Mouse (Mus musculus) layer of hippocampus, postnatal 36 days (tissue): ENCODE data around the gene Gpatch8. TPM values are rescaled to one million over a fixed set of nuclear protein-coding genes. Genes with fewer than 3 reads are reported as not detected.

Experiments
- DNase-seq, 2 experiments: peaks; one replicate each; pipeline ENCODE4 v3.0.0; 2022
- total RNA-seq, 2 experiments: library from RNA; stranded (reverse); gene quantifications; 2 replicates each; pipeline ENCODE4 v1.2.3; 2021

Gene Gpatch8
- total RNA-seq, 2 experiments from 2014 or later = 44.1 to 58.6 TPM

DNA sequence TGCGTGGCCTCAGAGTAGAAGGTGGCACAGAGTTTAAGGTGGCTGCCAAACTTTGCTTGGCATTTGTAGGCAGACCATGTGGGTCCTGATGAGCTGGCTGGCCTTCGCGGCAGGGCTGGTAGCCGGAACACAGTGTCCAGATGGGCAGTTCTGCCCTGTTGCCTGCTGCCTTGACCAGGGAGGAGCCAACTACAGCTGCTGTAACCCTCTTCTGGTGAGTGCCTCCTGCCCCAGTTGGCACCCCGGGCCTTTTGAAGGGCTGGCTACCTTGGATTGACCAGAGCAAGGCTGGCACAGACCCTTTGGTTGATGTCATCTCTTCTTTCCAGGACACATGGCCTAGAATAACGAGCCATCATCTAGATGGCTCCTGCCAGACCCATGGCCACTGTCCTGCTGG is 123.3 kb downstream of the Gpatch8 start:
- peak in 1 of 2 experiments; percentile 39 for DNase-seq

DNA sequence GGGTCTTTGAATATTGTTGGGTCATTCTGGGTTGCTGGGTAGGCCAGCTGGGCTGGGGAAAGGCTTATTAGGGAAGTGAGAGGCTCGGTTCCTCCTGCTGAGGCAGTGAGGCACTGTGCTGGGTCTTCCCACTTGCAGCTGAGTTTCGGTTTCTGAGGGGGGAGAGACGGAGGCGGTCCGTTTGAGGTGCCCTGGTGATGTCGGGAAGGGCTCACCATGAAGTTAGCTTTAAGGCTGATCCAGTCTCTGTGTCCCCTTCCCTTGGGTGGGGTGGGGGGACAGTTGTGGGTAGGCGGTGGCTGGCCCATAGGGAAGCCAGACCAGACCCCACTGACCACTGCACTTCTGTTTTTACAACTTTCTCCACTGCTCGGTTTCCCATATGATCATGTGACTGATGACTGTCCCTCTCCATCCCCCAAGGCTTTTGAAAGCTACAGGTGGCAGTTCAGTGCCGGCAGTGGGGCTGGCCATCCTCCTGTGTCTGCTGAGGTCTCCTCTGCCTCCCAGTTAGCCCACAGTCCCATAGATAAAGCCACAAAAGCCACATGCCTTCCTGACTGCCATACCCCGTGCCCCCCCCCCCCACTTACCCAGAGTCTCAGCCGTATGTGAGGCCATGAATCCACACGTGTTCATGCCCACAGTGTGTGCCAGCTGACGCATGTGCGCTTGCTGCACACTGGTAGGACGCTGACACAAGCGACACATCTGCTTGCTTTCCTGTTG is 123.9 kb downstream of the Gpatch8 start:
- peak in 1 of 2 experiments; percentile 24 for DNase-seq

DNA sequence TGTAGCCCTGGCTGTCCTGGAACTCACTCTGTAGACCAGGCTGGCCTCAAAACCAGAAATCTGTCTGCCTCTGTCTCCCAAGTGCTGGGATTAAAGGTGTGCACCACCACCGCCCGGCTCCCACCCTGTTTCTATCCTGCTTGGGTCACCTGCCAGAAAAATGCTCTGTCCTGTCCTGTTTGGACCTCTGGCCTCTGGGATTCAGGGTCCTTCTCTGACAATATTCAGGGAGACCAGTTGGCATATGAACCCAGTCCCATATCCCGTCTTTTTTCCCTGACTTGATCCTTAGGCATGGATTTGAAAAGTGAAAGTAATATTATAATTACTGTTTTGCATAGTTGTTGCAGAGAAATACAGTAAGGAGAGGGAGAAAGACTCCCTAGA is 124.5 kb downstream of the Gpatch8 start:
- no peak for DNase-seq

DNA sequence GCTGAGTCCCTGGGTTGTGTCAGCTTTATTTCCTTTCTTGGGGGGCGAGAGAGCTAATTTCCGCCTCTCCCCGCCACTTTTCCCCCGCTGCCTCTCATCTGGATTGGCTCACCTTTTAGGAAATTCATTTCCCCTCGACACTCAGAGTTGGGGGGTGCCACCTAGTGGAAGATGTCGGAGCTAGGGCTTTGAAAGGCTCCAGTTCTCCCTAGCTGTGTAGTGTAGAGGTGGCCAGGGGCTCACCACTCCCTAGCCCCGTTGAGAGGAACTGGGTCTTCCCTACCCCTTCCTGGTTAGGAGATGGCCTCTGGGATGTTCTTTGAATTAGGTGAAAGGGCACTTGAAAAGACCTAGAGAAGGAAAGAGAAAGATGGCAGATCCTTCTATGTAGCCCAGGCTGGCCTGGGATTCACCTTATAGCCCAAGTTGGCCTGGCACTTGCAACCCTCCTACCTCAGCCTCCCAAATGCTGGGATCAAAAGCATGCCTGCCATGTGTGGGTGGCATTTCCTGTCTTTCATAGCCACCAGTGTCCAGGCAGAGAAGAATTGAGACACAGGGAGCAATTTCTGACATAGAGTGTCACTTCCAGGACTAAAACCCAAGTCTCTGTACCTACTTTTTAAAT is 125.1 kb downstream of the Gpatch8 start:
- DNase-seq = peak; percentile 72 to 80

DNA sequence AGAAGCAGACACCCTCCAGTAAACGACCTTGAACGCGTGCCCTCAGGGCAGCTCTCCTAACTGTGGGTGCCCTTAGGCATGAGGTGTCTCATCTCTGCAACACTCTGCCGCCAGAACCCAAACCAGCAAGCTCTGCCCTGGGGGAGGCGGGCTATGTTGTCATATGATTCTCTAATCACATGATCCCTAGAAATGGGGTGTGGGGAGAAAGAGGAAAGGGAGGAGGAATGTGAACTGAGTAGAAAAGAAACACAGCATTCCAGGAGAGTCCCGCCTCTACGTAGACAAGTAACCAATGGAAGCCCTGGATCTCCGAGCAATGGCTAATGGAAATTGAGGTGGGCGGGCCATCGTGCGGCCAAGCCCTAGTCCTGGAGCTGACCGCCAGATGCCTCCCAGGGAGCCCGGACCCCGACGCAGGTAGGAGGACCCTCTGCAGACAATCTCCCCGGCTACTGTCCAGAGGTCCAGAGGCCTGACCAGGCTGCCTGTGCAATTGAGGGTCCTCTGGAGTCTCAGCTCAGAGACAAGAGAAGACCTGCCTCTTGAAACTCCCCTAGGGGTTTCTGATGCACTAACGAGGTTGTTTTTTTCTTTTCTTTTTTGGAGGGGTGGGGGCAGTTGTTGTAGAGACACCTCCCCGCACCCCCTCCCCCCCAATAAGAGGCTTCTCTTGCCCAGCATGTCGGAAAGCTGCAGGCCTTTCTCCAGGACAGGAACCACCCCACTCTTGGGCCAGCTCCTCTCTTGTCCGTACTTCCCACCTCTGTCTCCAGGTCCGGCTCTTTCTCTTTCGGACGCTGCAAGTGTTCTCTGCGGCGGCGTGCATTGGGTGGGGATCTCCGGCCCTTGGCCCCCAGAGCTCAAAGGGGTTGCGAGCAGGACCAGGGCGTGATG is 125.8 kb downstream of the Gpatch8 start, which contains the start of gene Grn:
Gene Grn, plus strand, starts transcription at position 195 of the 897 bp plus-strand sequence.
- peak; percentile 87 for DNase-seq

DNA sequence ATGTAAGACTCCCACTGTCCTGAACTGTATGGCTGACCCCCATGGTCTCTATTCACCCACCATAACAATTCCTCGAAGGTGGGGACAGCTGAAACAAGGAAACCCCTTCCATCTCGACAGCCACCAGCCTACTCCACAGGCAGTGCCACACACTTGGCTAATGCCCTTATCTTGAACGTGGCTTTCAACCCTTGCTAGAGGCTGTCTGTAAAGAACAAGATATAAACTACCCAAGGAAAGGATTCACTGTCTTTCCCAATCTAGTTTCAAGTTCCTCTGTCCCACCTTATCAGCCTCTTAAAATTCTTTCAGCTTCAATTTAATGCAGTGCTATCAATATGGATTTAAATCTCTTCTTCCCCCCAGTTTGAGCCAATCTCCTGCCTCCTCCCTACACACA is 126.6 kb downstream of the Gpatch8 start:
- DNase-seq = no peak

DNA sequence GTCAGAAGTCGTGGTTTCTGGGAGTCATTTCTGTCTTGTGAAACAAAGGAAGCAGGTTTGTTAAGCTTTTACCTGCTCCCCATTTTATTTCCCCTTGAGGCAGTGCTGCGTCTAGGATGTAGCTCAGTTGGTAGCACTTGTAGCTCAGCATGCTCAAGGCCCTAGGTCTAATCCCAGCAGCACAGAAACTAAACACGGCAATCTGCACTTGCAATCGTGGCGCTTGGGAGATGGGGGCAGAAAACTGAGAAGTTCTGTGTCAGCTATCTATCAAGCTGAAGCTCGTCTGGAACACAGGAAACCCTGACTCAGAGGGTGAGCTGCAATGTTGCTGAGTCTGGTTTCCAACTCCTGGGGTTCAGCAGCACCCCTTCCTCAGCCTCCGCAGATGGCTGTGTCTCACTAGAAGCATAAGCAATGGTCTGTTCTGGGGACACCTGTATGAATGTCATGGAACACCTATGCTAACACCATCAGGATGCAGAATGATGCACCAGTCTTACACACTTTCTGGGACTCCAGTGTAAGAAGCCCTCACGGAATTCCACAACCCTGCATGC is 127.1 kb downstream of the Gpatch8 start:
- no peak for DNase-seq

Other genes starting within 250 kb of the Gpatch8 start
- gene Ubtf, start 236.7 kb downstream of the Gpatch8 start, total RNA-seq = 100 to 1,000 TPM; 127 to 128 TPM
- under 1 TPM; 0.10 to 0.15 TPM for gene Slc4a1, start 190.2 kb downstream of the Gpatch8 start, total RNA-seq
- 100 to 1,000 TPM; 455 to 507 TPM for gene Rundc3a, start 163.0 kb downstream of the Gpatch8 start, total RNA-seq
- gene Slc25a39, start 148.4 kb downstream of the Gpatch8 start, total RNA-seq = 10 to 100 TPM; 61.9 to 64.0 TPM
- 10 to 100 TPM; 60.3 to 68.3 TPM for gene Grn, start 126.1 kb downstream of the Gpatch8 start, total RNA-seq
- 100 to 1,000 TPM in 1 of 2 experiments, 10 to 100 TPM in 1; 97.3 to 111 TPM for gene Fam171a2, start 108.7 kb downstream of the Gpatch8 start, total RNA-seq
- gene Itga2b, start 86.3 kb downstream of the Gpatch8 start, total RNA-seq = 1 to 10 TPM; 1.3 to 3.8 TPM
- gene Gm11627, start 23.1 kb upstream of the Gpatch8 start, total RNA-seq = 1 to 10 TPM in 1 of 2 experiments, under 1 TPM in 1; 0.90 to 3.2 TPM
- gene Fzd2, start 48.0 kb upstream of the Gpatch8 start, total RNA-seq = 1 to 10 TPM; 6.3 to 8.9 TPM
- gene Meioc, start 107.3 kb upstream of the Gpatch8 start, total RNA-seq = not detected
- 10 to 100 TPM; 36.4 to 39.7 TPM for gene Ccdc43, start 141.4 kb upstream of the Gpatch8 start, total RNA-seq
- 100 to 1,000 TPM; 188 to 201 TPM for gene Adam11, start 205.0 kb upstream of the Gpatch8 start, total RNA-seq